Mouse (Mus musculus) bone marrow macrophage, adult 2 months (primary cell): Measurements from ENCODE around the gene Slc26a10. TPM values are rescaled to one million over a fixed set of nuclear protein-coding genes. Genes with fewer than 3 reads are reported as not detected.
"Not testable (repeated sequence)": the region's sequence is repeated elsewhere in the genome, so short reads cannot be mapped to it uniquely, and the experiment has no call there.

Experiments used
- H3K27ac ChIP-seq: 2 replicates; pipeline ENCODE4 v1.5.1; 2012; ENCODE audit warnings: low read depth, low read length; ENCODE audit not compliant: insufficient read depth
- H3K4me1 ChIP-seq: 2 replicates; pipeline ENCODE4 v1.6.1; 2012; ENCODE audit warnings: low read length; ENCODE audit not compliant: control insufficient read depth, insufficient read depth
- H3K4me3 ChIP-seq: 2 replicates; pipeline ENCODE4 v1.5.1; 2012; ENCODE audit warnings: mild to moderate bottlenecking, low read length, moderate library complexity; ENCODE audit not compliant: insufficient read depth
- CTCF ChIP-seq: IDR thresholded peaks from 2 replicates; pipeline ENCODE4 v1.5.1; 2012; ENCODE audit warnings: low read depth, mild to moderate bottlenecking, low read length, moderate library complexity
- POLR2A ChIP-seq: IDR thresholded peaks from 2 replicates; pipeline ENCODE4 v1.6.1; 2012; ENCODE audit warnings: mild to moderate bottlenecking, low read depth, low read length, borderline replicate concordance
- polyA plus RNA-seq: library from polyadenylated mRNA; stranded (reverse); fragments of >200 nt; gene quantifications from 2 replicates; pipeline ENCODE4 v1.2.4, GENCODE M21; 2012; ENCODE audit not compliant: missing spikeins, insufficient read depth, insufficient read length

Slc26a10 gene
- polyA plus RNA-seq, 1 experiment: not detected

DNA sequence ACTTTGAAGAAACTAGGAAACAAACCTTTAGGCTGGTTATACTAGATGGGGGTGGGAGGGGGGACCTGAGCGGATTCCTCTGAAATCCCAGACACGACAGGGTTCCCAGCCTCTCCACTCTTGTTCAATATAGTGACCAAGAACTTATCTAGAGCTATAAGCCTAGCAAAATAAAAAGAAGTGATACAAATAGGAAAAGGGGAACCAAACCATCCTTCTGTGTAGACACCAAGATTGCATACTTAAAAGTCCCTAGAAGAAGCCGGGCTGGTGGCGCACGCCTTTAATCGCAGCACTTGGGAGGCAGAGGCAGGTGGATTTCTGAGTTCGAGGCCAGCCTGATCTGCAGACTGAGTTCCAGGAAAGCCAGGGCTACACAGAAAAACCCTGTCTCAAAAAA is 27.1 kb downstream of the Slc26a10 start:
- no peak overlapping the region for H3K27ac ChIP-seq
- no peak for TF ChIP-seq POLR2A
- TF ChIP-seq CTCF: no peak
- peaks cover 18% of the 10 kb centered on the region for H3K4me1 ChIP-seq
- no peak overlapping the region for H3K4me3 ChIP-seq

DNA sequence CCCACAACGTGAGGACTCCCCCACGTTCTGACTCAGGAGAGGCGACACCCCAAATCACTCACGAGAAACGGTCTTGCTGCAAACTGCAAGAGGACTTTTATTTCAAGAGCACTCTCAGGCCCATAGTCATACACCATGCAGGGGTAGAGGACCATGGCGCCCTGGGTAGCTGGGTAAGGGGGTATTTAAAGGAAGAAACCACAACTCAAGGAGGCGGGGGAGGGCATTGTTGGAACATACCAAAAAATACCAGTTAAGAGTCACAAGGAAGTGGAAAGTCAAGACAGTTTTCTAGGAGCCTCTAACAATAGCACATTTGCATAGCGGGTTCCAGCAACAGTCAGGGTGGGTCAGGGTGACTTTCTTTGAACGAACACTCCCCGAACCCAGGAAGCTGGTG is 27.9 kb downstream of the Slc26a10 start:
- not testable (repeated sequence) for H3K4me3 ChIP-seq, H3K27ac ChIP-seq
- H3K4me1 ChIP-seq: peaks cover 18% of the 10 kb centered on the region

DNA sequence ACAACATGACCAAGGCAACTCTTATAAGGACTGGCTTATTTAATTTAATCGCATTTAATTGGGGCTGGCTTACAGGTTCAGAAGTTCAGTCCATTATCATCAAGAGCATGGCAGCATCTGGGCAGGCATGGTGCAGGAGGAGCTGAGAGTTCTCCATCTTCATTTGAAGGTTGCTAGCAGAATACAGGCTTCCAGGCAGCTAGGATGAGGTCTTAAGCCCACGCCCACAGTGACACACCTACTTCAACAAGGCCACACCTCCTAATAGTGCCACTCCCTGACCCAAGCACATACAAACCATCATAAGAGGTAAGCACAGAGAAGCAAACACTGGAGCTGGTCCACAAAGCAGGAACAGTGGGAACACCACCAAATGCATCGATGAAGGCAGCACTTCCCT is 29.2 kb downstream of the Slc26a10 start:
- H3K27ac ChIP-seq, H3K4me3 ChIP-seq: not testable (repeated sequence)
- peaks cover 18% of the 10 kb centered on the region for H3K4me1 ChIP-seq

DNA sequence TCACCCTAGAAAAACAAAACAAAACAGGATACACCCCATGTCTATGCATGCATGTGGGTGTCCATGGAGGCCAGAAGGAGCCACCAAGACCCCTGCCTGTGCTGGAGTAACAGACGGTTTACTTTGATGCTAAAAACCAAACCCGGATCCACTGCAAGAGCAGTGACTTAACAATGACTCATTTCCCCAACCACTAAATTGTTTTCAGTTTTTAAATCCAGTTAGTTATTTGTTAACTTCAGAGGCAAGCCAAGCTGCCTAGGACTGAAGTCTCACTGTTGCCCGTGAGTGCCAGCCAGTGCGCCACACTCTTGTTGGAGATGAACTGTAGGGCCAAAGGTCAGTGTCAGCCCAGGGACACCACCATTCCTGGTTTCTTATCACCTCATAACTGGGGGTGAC is 30.0 kb downstream of the Slc26a10 start:
- no peak for TF ChIP-seq CTCF
- TF ChIP-seq POLR2A: no peak
- Histone ChIP-seq H3K4me1 (peaks cover 18% of the 10 kb centered on the region), H3K27ac (no peak overlapping the region; the same call in 1 of the 2 replicates), H3K4me3 (no peak overlapping the region)

DNA sequence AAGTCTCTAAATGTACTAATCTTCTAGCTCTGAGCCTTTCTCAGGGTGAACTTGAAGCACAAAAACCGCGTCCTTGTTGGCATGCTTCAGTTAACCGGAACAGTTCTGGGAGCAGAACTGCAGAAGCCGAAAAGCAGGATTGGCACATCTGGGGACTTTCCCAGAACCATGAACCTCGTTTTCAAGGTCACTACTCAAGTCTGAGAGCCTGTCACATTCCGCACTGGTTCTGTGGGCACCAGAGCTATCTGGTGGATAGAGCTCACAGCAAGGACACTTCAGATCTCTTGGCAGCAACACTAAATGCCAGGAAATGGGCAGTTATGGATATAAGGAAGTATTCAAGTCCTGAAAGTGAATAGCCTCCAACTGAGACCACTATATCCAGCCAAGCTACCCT is 33.3 kb downstream of the Slc26a10 start:
- no peak overlapping the region for H3K4me3 ChIP-seq
- TF ChIP-seq POLR2A (no peak), CTCF (no peak)
- peaks cover 18% of the 10 kb centered on the region for H3K4me1 ChIP-seq
- H3K27ac ChIP-seq: no peak overlapping the region

DNA sequence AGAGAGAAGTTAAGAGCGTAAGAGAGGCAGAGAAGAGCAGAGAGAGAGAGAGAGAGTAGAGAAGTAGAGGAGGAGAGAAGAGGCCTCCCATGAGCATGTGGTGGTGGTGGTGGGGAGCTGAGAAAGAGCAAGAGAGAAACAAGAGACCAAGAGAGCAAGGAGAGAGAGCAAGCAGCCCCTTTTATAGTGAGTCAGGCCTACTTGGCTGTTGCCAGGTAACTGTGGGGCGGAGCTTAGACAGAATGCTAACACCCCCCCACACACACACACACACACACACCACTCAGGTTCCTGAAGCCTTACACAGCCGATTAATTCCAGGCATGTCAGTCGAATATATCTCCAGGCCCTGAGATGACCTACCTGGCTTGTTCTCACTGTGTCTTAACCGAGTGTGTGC is 35.1 kb downstream of the Slc26a10 start:
- no peak overlapping the region for H3K4me3 ChIP-seq
- TF ChIP-seq POLR2A (no peak), CTCF (no peak)
- peaks cover 12% of the 10 kb centered on the region for H3K4me1 ChIP-seq
- no peak overlapping the region for H3K27ac ChIP-seq

DNA sequence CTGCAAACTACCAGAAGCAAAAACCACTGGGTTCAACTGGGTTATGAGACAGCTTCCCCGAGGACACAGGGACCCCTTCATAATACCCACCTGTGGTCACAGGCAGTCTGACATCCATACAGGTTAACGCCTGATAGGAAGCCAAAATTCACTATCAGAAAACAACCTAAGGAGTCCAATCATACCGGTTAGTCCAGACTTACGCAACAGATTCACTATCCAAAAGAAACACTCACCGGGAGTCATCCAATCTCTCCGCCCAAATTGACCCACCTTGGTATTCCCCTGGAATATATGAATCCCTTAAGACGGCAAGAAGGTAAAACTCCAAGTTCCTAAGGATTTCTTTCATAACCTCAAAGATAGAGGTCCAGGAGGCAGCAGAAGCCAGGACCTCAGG is 35.9 kb downstream of the Slc26a10 start:
- Histone ChIP-seq H3K4me3 (no peak overlapping the region), H3K27ac (no peak overlapping the region), H3K4me1 (peaks cover 4% of the 10 kb centered on the region)
- TF ChIP-seq POLR2A (no peak), CTCF (no peak)

DNA sequence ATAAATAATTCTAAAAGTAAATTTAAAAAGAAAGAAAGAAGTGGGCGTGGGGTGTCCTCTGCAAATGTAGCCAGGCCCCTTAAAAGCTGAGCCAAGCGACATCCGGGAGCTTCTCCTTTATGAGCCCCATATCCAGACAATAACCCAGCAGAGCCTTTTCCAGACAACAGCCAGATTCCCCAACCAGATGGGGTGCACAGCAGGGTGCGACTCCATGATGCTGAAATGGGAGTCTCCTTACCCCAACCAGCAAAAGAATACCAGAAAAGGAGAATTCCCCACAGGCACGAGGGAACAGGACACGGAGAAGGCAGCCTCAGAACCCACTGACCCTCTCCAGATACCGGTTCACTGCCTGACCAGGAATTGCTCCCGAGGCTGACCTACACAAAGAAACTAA is 37.2 kb downstream of the Slc26a10 start:
- Histone ChIP-seq H3K27ac (no peak overlapping the region), H3K4me1 (no peaks in the 10 kb centered on the region; the same call in none of the 2 replicates), H3K4me3 (no peak overlapping the region)
- TF ChIP-seq POLR2A (no peak), CTCF (no peak)

DNA sequence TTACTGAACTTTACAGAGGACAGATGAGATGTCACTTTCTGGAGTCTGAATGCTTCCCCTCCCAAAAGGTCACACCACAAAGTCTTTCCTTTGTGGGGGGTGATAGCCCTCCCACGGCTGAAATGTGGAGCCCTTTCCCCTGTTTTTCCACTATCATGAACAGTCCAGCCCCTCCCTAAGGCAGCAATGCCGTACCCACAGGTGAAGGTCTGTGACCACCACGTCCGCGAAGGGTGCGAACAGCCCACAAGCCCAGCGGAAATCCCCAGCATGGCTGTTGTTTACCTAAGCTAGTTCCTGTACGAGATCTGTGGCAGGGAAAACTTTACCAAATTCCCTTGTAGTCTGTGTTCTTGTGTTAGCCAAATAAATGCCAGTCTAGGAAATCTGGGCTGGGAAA is 38.9 kb downstream of the Slc26a10 start:
- H3K4me3 ChIP-seq: no peak overlapping the region
- peaks cover 6% of the 10 kb centered on the region for H3K4me1 ChIP-seq
- no peak overlapping the region for H3K27ac ChIP-seq
- no peak for TF ChIP-seq POLR2A
- TF ChIP-seq CTCF: no peak

DNA sequence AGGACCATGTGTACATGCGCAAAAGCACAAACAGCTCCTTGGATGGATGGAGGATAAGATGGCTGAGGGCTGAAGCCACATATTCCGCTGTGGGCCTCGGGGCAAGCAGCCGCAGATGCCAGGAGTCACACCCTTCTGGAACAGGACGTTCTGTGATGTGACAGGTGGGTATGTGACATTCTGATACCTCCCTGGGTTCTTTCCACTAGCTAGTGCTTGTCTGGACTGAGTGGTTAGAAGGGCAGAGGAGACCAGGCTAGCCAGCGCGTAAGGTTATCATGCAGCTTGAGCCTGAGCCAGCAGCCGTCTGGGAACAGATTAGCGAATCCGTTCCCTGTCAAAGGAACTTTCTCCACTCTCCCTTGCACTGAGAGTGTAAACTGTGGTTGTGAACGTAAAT is 39.5 kb downstream of the Slc26a10 start:
- Histone ChIP-seq H3K4me3 (no peak overlapping the region), H3K27ac (no peak overlapping the region), H3K4me1 (peaks cover 12% of the 10 kb centered on the region)
- no peak for TF ChIP-seq POLR2A
- TF ChIP-seq CTCF: no peak

DNA sequence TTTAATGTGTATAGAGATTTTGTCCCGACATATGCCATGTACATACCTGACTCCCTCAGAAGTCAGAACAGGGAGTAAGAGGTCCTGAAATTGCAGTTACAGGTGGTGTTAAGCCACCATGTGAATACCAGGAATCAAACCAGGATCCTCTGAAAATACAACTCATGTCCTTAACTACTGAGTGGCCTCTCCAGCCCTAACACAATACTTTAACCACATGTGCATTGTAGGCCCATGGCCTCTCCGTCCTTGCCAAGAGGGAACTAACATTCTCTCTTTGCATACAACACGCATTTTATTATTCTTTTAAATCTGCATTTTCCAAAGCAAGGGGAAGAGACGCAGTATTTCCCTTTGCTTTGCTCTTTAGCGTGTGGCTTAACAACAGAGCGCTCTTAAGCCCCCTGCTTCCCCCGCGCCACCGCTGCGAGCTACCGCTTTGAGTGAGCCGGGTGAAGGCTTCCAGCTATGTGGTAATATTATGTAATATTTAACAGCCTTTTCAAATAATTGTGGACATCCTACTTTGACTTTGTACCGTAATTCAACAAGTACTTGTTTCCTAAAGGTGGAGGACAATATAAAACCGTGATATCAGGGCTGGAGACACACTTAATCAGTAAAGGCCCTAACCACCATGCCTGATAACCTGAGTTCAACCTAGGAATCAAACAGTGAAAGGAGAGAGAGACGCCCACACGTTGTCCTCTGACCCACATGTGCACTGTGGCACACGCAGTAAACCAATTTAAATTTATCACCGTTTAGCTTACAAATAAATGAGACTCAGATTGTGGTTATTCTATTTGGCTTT is 41.9 kb downstream of the Slc26a10 start:
- TF ChIP-seq POLR2A: no peak
- TF ChIP-seq CTCF: no peak
- no peak overlapping the region for H3K27ac ChIP-seq
- peaks cover 21% of the 10 kb centered on the region for H3K4me1 ChIP-seq
- no peak overlapping the region for H3K4me3 ChIP-seq
